Mouse (Mus musculus) embryo, embryonic 10 days (tissue): ENCODE measurements around the gene Msl1.

Experiments used
- DNase-seq: peaks from one replicate; pipeline ENCODE4 v3.0.0-alpha.2; 2015; ENCODE audit warnings: low spot score

Gene Msl1

GRCm38 (mm10) chr11:98777888-98778287 is 17.4 kb upstream of the Msl1 start:
- no peak for DNase-seq

- peak; percentile 58 for DNase-seq
Measured at GRCm38 (mm10) chr11:98781851-98782512, 13.3 kb upstream of the Msl1 start.

GRCm38 (mm10) chr11:98782651-98783235 is 12.6 kb upstream of the Msl1 start:
- DNase-seq = peak; percentile 54

DNA sequence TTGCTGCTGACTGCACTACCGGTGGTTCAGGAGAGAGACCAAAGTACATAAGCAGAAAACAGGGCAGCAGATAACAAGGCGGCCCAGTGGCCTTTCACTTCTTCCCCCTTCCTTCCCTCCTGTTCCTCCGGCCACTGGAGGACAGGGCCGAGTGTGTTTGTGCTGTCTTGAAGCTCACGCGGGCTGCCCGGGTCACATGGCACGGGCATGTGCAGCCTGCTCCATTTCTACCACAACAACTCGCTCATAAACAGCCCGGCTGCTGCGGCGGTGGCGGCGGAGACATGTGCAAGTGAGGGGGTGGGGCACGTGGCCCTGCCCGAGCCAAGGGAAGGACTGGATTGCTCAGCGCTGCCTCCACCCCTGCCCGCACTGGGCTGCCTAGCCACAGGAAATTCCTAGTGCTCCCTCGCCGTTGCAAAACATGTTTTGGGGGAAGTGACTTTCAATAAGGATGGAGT is 12.1 kb upstream of the Msl1 start:
- peak; percentile 89 for DNase-seq

DNA sequence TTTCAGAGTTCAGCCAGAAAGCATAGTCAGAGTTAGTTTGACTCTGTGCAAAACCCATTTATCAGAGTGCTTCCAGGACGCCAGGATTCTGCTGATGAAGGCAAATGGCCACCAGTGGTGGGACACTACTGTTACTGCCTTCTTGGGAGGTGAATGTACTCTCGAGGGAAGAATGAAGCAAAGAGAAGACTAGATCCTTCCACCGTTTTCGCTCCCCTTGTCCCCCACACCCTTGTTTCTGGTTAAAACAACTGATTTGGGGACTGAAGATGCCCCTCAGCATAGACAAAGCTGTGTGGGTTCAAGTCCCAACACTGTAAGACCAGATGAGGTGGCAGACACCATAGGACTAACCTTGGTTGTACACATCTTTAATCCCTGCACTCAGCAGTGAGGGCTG is 11.2 kb upstream of the Msl1 start:
- no peak for DNase-seq

GRCm38 (mm10) chr11:98785214-98785613 is 10.1 kb upstream of the Msl1 start:
- DNase-seq = no peak

- peak; percentile 83 for DNase-seq
Measured at GRCm38 (mm10) chr11:98785772-98786281, 9.5 kb upstream of the Msl1 start.

DNA sequence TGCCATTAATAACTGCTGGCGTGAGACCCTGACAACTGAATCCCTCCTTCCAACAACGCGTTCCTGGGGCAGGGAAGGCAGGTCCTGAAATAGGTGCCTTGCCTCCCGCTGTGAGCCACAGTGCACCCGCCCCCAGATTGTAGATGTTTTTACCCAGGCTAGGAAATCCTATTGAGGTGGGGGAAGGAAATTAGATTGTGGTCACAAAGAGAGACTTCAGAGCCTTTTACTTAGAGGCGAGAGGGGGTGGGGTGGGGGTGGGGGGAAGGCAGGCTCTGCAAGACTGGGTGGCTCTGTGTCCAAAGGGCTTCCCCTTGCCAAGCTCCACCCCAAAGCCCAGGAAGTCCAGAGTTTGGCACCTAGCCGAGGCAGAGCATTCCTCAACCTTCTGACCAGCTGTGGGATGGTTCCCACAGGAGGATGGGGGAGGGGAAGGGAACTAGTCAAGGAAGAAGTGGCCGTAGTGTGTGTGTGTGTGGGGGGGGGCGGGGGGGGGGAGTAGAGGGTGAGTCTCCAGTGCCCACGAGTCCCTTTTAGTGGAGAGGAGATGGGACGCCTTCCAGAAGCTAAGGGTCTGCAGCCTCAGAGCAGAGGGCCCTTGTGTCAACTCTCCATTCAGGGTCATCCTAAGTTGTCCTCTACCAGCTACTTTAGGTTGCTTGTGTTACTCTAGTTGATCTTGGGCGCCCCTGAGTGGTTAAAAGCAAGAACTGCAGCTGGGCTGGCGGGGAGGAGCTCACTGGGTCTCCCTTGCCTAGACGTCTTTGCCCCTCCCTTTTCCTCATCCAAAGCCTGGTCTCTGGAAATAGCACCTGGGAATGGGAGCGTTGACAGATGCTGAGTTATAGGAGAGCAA is 8.7 kb upstream of the Msl1 start:
- DNase-seq = peak; percentile 89

DNA sequence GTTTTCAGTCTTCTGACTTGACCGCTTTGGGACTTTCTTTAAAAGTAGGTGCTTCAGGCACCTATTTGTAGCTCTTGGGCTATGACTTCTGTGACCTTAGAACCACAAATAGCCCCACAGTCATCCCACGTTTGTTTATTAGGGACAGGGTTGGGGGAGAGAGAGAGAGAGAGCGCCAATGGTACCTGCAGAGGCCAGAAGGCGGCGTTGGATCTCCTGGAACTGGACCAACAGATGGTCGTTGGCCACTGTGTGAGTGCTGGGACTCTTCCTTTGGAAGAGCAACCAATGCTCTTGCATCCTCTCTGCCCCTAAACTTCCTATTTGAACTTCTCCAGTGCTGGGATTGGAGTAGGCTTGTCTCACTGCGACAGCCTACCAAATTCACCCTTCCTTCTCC is 8.1 kb upstream of the Msl1 start:
- DNase-seq = no peak

DNA sequence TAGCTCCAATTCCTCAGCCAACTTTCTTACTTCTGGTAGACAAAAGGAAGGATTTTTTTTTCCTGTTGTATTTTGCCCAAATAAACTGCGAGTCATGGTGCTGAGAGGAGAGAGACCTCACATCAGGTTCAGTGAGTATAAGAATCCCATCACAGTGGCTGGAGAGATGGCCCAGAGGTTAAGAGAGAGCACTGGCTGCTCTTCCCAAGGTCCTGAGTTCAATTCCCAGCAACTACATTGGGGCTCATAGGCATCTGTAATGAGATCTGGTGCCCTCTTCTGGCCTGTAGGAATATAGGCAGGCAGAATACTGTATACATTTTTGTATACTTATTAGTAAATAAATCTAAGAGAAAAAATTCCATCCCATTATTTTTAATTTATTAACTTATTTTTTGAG is 7.6 kb upstream of the Msl1 start:
- DNase-seq = no peak

- DNase-seq = no peak
Measured at GRCm38 (mm10) chr11:98788139-98788538, 7.2 kb upstream of the Msl1 start.

DNA sequence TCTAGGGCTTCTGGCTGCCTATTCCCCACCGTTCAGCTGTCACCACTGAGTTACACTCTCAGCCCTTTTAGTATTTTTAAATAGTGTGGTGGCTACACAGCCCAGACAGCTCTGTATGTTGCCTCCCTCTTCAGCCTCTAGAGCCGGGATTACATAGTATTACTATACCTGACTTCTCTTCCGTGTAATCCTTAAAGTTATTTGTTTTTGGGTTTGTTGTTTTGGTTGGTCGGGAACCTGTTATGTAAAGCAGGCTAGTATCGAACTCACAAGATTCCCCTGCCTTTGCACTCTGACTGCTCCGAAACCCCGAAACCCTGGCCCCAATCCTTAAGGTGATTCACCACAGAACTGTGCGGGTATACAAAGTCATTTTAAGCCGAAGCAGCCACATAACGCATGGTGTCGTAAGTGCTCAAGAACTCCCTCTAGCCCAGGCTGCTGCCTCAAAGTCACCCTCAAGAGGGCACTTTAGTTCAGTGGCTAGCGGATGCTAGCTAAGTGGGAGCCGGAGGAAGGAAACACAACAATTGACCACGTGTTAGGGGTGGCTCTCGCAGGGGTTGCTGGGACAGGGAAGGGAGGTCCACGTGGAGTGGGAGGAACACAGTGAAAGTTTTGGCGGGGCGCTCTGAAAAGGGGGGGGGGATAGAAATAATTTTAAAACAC is 6.6 kb upstream of the Msl1 start:
- DNase-seq = peak; percentile 97

GRCm38 (mm10) chr11:98789219-98789807 is 6.0 kb upstream of the Msl1 start:
- no peak for DNase-seq

- no peak for DNase-seq
Measured at GRCm38 (mm10) chr11:98789824-98790223, 5.5 kb upstream of the Msl1 start.

- no peak for DNase-seq
Measured at GRCm38 (mm10) chr11:98790631-98791205, 4.6 kb upstream of the Msl1 start.

GRCm38 (mm10) chr11:98791448-98791847 is 3.9 kb upstream of the Msl1 start:
- no peak for DNase-seq

DNA sequence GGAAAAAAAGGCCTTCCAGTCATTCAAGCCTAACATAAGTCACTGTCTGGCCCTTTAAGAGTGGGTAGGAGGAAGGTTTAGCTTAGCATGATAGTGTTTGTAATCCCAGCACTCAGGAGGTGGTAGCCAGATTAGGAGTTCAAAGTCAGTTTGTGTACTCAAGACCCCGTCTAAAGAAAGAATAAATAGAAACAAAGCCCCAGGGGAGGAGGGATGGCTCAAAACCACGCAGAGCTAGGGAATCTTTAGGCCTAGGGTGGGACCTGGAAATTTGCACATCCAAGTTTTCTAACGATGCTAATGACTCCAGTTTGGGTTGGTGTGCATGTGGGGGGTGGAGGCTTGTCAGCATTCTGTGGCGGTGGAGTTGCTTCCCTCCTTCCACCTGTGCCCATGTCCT is 3.2 kb upstream of the Msl1 start:
- no peak for DNase-seq

- peak; percentile 70 for DNase-seq
Measured at GRCm38 (mm10) chr11:98794469-98795014, 774 bp upstream of the Msl1 start.

DNA sequence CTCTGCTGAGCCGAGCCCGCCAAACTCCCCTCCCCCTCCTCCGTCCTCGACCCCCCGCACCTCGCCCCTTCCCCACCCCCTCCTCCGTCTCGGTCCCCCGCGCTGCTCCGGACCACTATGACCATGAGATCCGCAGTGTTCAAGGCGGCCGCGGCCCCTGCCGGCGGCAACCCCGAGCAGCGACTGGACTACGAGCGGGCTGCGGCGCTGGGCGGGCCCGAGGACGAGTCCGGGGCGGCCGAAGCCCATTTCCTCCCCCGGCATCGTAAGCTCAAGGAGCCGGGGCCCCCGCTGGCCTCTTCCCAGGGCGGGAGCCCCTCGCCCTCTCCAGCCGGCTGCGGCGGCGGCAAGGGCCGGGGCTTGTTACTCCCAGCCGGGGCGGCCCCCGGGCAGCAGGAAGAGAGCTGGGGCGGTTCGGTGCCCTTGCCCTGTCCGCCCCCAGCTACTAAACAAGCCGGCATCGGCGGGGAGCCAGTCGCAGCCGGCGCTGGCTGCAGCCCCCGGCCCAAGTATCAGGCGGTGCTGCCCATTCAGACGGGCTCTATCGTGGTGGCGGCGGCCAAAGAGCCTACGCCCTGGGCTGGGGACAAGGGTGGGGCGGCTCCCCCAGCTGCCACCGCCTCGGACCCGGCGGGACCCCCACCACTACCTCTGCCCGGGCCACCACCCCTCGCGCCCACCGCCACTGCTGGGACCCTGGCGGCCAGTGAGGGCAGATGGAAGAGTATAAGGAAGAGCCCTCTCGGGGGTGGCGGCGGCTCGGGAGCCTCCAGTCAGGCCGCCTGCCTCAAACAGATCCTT is 598 bp downstream of the Msl1 start:
- DNase-seq = no peak

DNA sequence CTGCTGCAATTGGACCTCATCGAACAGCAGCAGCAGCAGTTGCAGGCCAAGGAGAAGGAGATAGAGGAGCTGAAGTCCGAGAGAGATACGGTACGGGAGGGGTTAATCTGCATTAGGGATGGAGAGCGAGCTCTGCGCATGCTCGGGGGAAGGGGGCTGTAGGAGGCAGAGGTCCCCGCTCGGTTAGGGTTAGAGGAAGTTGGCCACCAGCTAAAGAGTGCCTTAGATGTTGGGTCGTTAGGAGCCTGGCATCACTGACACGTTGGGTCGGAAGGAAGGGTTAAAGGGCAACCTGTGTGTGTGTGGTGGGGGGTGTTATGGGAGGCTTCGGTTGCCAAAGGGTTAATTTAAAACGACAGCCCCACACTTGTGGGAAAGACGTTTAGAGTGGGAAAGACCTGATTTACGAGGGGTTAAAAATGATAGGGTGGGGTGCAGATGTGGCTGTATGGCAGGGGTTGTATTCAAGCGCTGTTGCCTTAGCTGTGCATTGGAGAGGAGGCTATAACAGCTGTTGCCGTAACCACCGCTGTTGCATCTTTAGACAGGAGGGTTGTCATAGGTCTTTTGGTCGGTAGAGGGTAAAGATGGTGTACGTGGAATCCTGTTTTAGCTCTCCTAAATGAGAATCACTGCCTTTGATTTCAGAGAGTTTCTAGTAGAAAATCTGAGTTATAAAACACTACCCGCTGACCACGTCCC is 1.4 kb downstream of the Msl1 start:
- peak; percentile 91 for DNase-seq
